Mouse (Mus musculus): ENCODE measurements around the gene Pdzk1ip1.

DNA sequence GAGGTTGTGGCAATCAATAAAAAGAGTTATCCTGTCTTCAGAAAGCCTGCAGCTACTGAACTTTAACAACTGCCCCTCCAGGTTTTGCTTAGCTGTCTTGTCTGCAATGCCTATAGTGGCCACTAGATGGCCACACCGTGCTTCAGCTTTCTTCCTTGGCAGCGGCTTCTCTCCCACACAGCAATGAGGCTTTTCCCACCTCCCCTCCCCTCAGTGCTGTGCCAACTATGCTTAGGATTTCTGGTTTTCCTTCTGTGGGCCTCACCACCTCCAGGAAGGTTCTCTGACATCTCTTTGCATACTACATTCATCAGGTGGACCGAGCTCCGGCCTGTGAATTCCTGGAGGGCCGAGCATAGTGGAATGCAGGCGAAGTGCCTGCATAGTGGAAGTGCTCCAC is 13.2 kb downstream of the Pdzk1ip1 start:
- TF ChIP-seq POLR2AphosphoS2 (IDR thresholded peaks at IDR 0.05; ENCODE audit: low read length) = no peak
- TF ChIP-seq ZC3H11A (IDR thresholded peaks at IDR 0.05; ENCODE audit: low read depth, low read length) = peak; percentile 65
- no peak for TF ChIP-seq POLR2A (IDR thresholded peaks at IDR 0.05; ENCODE audit: control insufficient read depth in 1 of 2, insufficient read depth in 1 of 2, low read depth in 1 of 2, low read length in 2 of 2, poor library complexity in 1 of 2)
- TF ChIP-seq CHD2 (IDR thresholded peaks at IDR 0.05; ENCODE audit: low read length) = no peak
- TF ChIP-seq CTCF (IDR thresholded peaks at IDR 0.05 in 2 of 3, conservative IDR thresholded peaks at IDR 0.05 in 1 of 3; ENCODE audit: control insufficient read depth in 1 of 3, insufficient read depth in 1 of 3, low read depth in 2 of 3, low read length in 3 of 3, poor library complexity in 1 of 3, severe bottlenecking in 1 of 3) = peak; percentile 90 to 98 (median 92)
- no peak for TF ChIP-seq MYB (IDR thresholded peaks at IDR 0.05; ENCODE audit: low read depth, low read length)
- TF ChIP-seq ZMIZ1 (IDR thresholded peaks at IDR 0.05; ENCODE audit: low read depth, low read length) = no peak
- TF ChIP-seq MAZ (IDR thresholded peaks at IDR 0.05; ENCODE audit: low read depth, low read length) = no peak
- no peak for TF ChIP-seq POLR2AphosphoS5 (IDR thresholded peaks at IDR 0.05; ENCODE audit: borderline replicate concordance, low read depth, low read length)
- no peak for TF ChIP-seq USF2 (IDR thresholded peaks at IDR 0.05; ENCODE audit: borderline replicate concordance in 1 of 2, insufficient read depth in 1 of 2, low read depth in 1 of 2, low read length in 2 of 2)
- no peak for TF ChIP-seq USF1 (IDR thresholded peaks at IDR 0.05; ENCODE audit: low read depth, low read length)
